Mouse (Mus musculus) E14TG2a.4 (cell line): ENCODE data around the gene Rapgef6.

Experiments used
- H3K27me3 ChIP-seq: 2 replicates; pipeline ENCODE4 v1.6.1; 2014; ENCODE audit warnings: low read length, control low read depth; ENCODE audit not compliant: insufficient read depth
- H3K36me3 ChIP-seq: 2 replicates; pipeline ENCODE4 v1.6.1; 2014; ENCODE audit warnings: low read length, control low read depth; ENCODE audit not compliant: insufficient read depth
- H3K4me1 ChIP-seq: replicated peaks from 2 replicates; pipeline ENCODE4 v1.6.1; 2014; ENCODE audit warnings: low read depth, low read length, control low read depth
- H3K4me3 ChIP-seq: replicated peaks from 2 replicates; pipeline ENCODE4 v1.5.1; 2014; ENCODE audit warnings: mild to moderate bottlenecking, low read length
- H3K9me3 ChIP-seq: 2 replicates; pipeline ENCODE4 v1.6.1; 2014; ENCODE audit warnings: low read length, control low read depth
- CTCF ChIP-seq: conservative IDR thresholded peaks from 2 replicates; pipeline ENCODE4 v1.5.1; 2014; ENCODE audit warnings: low read length
- NANOG ChIP-seq: IDR thresholded peaks from 2 replicates; pipeline ENCODE4 v1.6.1; 2014; ENCODE audit warnings: borderline replicate concordance, low read length, mixed read lengths
- POU5F1 ChIP-seq: IDR thresholded peaks from 2 replicates; pipeline ENCODE4 v1.6.1; 2014; ENCODE audit warnings: low read length, borderline replicate concordance

The Rapgef6 gene

DNA sequence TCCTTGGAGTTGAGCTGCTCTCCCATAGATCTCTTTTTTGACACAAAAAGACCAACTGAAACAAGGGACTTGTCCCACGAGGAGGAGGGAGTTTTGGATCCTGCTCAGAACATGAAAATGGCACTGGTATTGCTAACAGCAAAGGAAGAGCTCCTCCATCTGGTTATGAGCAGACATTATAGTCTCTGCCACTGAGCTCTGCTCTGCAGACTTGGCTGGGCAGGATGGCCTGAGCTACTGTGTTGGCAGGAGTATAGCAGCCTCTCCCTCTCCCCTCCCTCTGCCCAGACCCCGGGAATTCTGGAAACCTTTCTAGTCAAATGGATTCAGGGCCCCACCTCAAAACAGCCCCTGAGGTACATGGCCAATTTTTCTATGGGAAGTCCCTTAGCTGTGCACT is 187.0 kb downstream of the Rapgef6 start:
- H3K9me3 ChIP-seq = no peaks in the 10 kb centered on the region
- no peak for TF ChIP-seq CTCF
- TF ChIP-seq NANOG = no peak
- no peaks in the 10 kb centered on the region for H3K27me3 ChIP-seq
- H3K4me3 ChIP-seq = no peak overlapping the region
- H3K4me1 ChIP-seq = no peaks in the 10 kb centered on the region
- H3K36me3 ChIP-seq = peaks cover 11% of the 10 kb centered on the region; the same call in 1 of the 2 replicates

DNA sequence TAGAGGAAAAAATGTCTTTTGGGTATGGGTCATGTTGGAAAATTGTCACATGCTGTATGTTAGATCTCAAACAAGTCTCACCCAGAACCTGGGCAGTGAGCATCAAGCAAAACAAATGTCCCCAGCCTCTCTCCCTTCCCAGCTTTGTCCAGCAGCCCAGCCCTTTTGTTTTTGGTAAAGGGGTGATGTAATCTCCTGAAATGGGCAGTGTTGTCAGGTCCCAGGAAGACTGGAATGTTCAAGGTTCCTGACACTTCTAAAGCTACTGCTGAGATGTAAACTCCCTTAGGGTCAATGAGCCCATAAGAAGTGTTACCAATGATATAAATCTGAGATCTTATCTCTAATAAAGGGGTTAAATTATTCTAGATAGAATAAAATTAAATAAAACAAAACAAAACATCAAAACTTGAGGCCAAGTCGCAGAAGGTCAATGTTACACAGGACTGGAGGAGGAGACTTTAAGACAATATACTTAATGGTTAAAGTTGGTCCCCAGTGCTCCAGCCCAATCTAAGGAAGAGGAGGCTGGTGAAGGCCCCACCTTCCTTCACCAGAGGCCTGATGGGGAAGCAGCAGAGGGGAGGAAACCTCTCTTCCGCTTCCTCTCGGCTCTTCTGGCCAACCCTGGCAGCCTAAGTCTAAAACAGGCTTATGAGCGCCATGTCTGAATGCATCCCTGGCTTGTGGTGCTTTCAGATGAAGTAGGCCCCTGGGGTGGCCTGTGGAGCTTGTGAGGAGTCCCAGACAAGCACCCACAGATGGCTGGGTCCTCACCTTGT is 188.1 kb downstream of the Rapgef6 start:
- Histone ChIP-seq H3K4me1 (no peaks in the 10 kb centered on the region), H3K9me3 (no peaks in the 10 kb centered on the region), H3K36me3 (peaks cover 14% of the 10 kb centered on the region), H3K4me3 (no peak overlapping the region), H3K27me3 (no peaks in the 10 kb centered on the region)
- TF ChIP-seq NANOG (no peak), POU5F1 (no peak), CTCF (no peak)

DNA sequence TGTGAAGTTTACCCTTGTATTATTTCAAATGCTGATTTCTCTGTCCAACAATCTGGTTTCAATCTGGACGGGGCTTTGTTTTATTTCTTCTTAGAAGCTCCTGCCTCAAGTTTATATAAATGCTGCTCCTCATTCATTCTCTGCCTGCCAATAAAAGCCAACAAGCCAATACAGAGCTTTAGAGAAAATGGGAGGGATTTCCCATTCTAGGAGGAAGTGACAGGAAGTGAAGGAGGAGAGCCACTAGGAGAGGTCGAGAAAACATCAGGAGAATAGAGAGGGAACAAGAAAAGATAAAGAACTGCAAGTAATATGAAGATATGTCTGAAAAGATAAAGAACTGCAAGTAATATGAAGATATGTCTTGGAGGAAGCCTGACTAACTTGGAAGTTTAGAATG is 190.2 kb downstream of the Rapgef6 start:
- TF ChIP-seq POU5F1 (no peak), NANOG (no peak), CTCF (no peak)
- H3K4me1 ChIP-seq = 0 out of 2 replicates have a peak, but pooled peaks cover 1% of the 10 kb centered on the region
- H3K36me3 ChIP-seq = peaks cover 33% of the 10 kb centered on the region
- no peaks in the 10 kb centered on the region for H3K9me3 ChIP-seq
- no peak overlapping the region for H3K4me3 ChIP-seq
- H3K27me3 ChIP-seq = no peaks in the 10 kb centered on the region

DNA sequence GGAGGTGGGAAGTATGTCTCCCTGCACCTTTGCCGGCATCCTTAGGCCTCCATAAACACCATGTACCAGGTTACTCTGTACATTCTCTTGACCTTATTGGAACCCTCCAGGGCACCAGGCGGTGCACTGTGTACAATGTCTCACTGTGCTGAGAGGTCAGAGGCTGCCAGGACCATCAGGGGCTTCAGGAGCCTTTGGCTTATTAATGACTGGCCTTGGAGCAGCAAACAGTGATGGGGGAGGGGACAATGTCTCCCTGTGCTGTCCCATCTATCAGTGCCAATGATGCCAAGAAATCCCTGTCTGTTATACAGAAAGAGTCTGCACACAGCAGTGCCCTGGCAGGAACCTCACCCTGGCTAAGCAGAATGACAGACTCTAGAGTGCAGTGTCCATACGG is 195.2 kb downstream of the Rapgef6 start:
- TF ChIP-seq NANOG (no peak), CTCF (no peak), POU5F1 (no peak)
- H3K4me3 ChIP-seq = no peak overlapping the region
- H3K36me3 ChIP-seq = peaks cover 76% of the 10 kb centered on the region
- no peaks in the 10 kb centered on the region for H3K27me3 ChIP-seq
- H3K4me1 ChIP-seq = peaks cover 17% of the 10 kb centered on the region
- H3K9me3 ChIP-seq = no peaks in the 10 kb centered on the region

DNA sequence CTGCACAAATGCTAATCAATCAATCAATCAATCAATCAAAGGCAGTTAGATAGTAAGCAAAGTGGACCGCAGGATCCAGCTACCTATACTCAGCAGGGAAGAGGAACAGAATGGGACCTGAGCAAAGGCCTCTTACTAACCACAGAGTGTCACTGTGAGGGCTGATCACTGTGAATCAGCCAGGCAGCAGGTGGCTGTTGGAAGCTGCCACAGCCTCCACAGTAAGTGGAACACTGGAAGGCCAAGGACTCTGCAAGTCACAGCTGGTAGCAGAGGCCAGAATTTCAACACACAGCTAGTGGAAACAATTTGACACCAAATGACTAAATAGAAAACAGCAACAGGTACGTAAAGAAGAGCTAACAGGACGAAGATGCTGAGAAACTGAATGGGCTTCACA is 196.0 kb downstream of the Rapgef6 start:
- TF ChIP-seq NANOG = no peak
- no peak for TF ChIP-seq POU5F1
- TF ChIP-seq CTCF = no peak
- Histone ChIP-seq H3K9me3 (no peaks in the 10 kb centered on the region), H3K27me3 (no peaks in the 10 kb centered on the region), H3K36me3 (peaks cover 83% of the 10 kb centered on the region), H3K4me3 (no peak overlapping the region), H3K4me1 (peaks cover 17% of the 10 kb centered on the region)

DNA sequence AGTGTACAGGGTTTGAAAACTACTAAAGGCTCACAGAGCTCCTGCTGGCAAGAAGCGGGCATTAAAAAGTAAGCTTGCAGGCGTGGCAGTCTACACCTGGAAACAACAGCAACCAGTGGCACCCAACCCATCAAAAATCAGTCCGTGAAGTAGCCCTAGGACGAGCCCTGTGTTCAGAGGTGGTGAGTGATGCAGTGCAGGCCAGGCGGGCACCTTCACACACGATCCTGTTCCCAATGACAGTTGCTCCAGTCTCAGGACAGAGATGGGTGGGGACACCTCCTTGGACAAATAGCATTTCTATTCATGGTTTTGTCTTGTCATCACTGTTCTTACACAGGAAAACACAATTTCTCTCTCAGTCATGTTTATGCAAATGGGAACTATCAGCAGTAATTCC is 199.4 kb downstream of the Rapgef6 start:
- peaks cover 32% of the 10 kb centered on the region for H3K4me1 ChIP-seq
- H3K36me3 ChIP-seq = peaks cover 97% of the 10 kb centered on the region
- TF ChIP-seq NANOG = no peak
- TF ChIP-seq POU5F1 = no peak
- TF ChIP-seq CTCF = no peak
- no peaks in the 10 kb centered on the region for H3K27me3 ChIP-seq
- H3K4me3 ChIP-seq = no peak overlapping the region
- H3K9me3 ChIP-seq = no peaks in the 10 kb centered on the region

DNA sequence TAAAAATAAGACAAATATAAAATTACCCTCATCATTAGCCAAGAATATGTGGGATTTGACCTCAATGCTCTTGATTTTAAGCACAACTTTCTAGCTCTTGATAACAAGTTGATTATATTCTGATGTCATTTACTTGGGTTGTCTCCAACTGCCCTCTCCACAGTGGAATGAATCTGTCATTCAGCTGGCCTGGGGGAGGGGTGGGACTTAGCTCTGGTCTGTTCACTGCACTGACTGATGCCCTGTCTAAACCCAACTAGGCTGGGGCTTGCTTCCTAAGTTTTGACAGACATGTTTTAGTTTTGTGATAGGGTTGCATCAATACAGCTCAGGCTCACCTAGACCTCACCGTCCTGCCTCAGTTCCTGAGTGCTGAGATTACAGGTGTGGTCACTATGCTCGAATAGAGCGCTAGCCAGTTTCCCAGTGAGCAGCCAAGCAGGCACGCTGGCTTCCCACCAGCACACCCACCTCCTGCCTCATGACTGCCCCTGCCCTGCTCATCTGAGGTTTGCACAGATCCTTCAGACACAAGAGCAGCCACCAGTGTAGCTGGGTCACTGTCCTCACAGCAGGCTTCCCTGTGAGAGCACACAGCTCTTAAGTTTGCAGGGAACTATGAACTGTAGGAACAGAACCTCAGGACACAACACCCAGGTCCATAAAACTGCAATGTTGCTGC is 201.8 kb downstream of the Rapgef6 start:
- Histone ChIP-seq H3K36me3 (peaks cover 98% of the 10 kb centered on the region), H3K4me3 (no peak overlapping the region), H3K4me1 (peaks cover 27% of the 10 kb centered on the region), H3K27me3 (no peaks in the 10 kb centered on the region), H3K9me3 (peaks cover 15% of the 10 kb centered on the region)
- TF ChIP-seq POU5F1 (no peak), NANOG (no peak), CTCF (no peak)

DNA sequence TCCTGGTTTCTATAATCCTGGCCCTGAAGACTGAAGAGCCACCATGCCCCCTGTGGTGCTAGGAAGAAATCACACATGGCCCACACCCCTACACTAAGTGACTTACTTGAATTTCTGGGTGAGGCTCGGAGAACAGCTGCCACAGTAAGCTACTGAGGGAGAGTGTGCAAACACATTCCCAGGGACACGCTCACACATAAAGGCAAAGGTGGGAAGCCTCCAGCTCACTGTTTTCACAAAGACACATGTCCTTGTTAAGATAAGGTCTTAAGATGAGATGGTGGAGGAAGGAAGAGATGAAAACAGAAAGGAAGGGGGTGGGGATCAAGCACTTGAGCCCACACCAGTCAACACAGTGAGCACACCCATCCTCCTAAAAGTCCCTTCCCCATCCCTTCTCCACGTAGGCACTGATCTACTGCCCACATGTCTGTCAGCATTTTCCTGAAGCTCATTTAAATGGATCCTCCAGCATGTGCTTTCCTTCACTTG is 204.0 kb downstream of the Rapgef6 start:
- H3K9me3 ChIP-seq = peaks cover 15% of the 10 kb centered on the region
- TF ChIP-seq NANOG = no peak
- TF ChIP-seq POU5F1 = no peak
- no peak for TF ChIP-seq CTCF
- no peaks in the 10 kb centered on the region for H3K27me3 ChIP-seq

More for the DNA sequence above, 204.0 kb downstream of the Rapgef6 start:
- peaks cover 92% of the 10 kb centered on the region for H3K36me3 ChIP-seq
- H3K4me1 ChIP-seq = peaks cover 23% of the 10 kb centered on the region
- H3K4me3 ChIP-seq = no peak overlapping the region
